Mouse (Mus musculus) limb, embryonic 13.5 days (tissue): ENCODE measurements at regions not wholly inside any gene's neighbourhood (a gene's known extent, or its start where the extent isn't known, plus 50 kb on each side); places are given as distances from the start of the nearest gene placed in this dataset.

Experiments
- ATAC-seq: fragments of 200-750 bp; cut with Nextera tagmentation; 2 replicates; pipeline ENCODE4 v1.8.0; 2017; ENCODE audit warnings: low read depth, moderate number of reproducible peaks, moderate TSS enrichment; ENCODE audit not compliant: low FRiP score
- H3K27ac ChIP-seq: fragments of 300-500 bp; sonication (generic); 2 replicates; pipeline ENCODE4 v1.5.1; 2015; ENCODE audit warnings: inconsistent platforms, mild to moderate bottlenecking, moderate library complexity
- H3K27me3 ChIP-seq: fragments of 300-500 bp; sonication (generic); 2 replicates; pipeline ENCODE4 v1.6.1; 2015; ENCODE audit warnings: mild to moderate bottlenecking, inconsistent platforms
- H3K36me3 ChIP-seq: fragments of 300-500 bp; sonication (generic); 2 replicates; pipeline ENCODE4 v1.6.1; 2015; ENCODE audit warnings: inconsistent platforms, mild to moderate bottlenecking, moderate library complexity
- H3K4me1 ChIP-seq: fragments of 300-500 bp; sonication (generic); 2 replicates; pipeline ENCODE4 v1.6.1; 2015; ENCODE audit warnings: inconsistent platforms
- H3K4me2 ChIP-seq: fragments of 300-500 bp; sonication (generic); replicated peaks from 2 replicates; pipeline ENCODE4 v1.6.1; 2015; ENCODE audit warnings: inconsistent platforms, mild to moderate bottlenecking, moderate library complexity
- H3K4me3 ChIP-seq: fragments of 300-500 bp; sonication (generic); 2 replicates; pipeline ENCODE4 v1.5.1; 2015; ENCODE audit warnings: moderate library complexity, mild to moderate bottlenecking, inconsistent platforms
- H3K9ac ChIP-seq: fragments of 300-500 bp; sonication (generic); 2 replicates; pipeline ENCODE4 v1.6.1; 2015; ENCODE audit warnings: mild to moderate bottlenecking, inconsistent platforms
- H3K9me3 ChIP-seq: fragments of 300-500 bp; sonication (generic); 2 replicates; pipeline ENCODE4 v1.6.1; 2016; ENCODE audit warnings: inconsistent platforms
- WGBS: fragments of 180-500 bp; shearing (Covaris S2); methylation state at CpG from one replicate; pipeline ENCODE4 v1.1.7; 2015; 5-methylcytosine and 5-hydroxymethylcytosine counted together

DNA sequence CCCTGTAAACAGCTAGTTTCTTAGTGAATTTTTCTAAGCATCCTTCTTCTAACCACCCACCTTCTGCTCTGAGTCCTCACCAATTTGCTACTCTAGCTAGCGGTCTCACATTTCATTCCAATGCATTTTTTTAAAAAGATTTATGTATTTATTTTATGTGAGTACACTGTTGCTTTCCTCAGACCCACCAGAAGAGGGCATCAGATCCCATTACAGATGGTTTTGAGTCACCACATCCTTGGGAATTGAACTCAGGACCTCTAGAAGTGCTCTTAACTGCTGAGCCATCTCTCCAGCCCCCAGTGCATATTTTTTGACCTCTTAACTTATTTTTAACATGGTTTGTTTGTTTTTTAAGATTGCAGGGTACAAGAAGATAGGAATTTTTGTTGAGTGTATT is 611.7 kb downstream of the Dach1 start:
- Histone ChIP-seq H3K4me3 (no peak overlapping the region), H3K36me3 (no peaks in the 10 kb centered on the region), H3K27ac (no peak overlapping the region), H3K27me3 (no peaks in the 10 kb centered on the region), H3K4me2 (no peak overlapping the region), H3K9ac (no peak overlapping the region), H3K4me1 (no peaks in the 10 kb centered on the region), H3K9me3 (no peaks in the 10 kb centered on the region)
- no peak for ATAC-seq
- WGBS = 67% methylated on average over 1 of the region's 1 CpGs

DNA sequence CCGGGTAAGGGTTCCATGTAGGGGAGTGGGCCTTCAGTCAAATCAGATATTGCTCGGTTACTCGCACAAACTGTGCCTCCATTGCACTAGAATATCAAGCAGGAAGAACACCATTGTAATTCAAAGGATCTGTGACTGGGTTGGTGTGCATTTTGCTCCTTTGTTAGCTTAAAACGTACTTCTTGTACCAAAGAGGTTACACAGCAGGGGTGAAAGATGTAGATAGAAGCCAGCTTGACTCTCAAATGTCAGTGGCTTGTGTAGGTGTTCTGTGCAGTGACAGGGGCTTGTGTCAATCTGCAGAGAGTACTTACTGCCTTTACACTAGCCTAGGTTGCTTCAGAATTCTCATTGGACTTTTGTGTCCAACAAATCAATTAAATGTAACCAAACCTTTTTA is 623.3 kb downstream of the Dach1 start:
- H3K4me1 ChIP-seq = no peaks in the 10 kb centered on the region
- WGBS = 90% methylated on average over 4 of the region's 4 CpGs
- H3K27me3 ChIP-seq = no peaks in the 10 kb centered on the region
- ATAC-seq = no peak
- H3K27ac ChIP-seq = no peak overlapping the region
- H3K4me2 ChIP-seq = no peak overlapping the region
- H3K4me3 ChIP-seq = no peak overlapping the region
- H3K36me3 ChIP-seq = no peaks in the 10 kb centered on the region
- no peaks in the 10 kb centered on the region for H3K9me3 ChIP-seq
- H3K9ac ChIP-seq = no peak overlapping the region

DNA sequence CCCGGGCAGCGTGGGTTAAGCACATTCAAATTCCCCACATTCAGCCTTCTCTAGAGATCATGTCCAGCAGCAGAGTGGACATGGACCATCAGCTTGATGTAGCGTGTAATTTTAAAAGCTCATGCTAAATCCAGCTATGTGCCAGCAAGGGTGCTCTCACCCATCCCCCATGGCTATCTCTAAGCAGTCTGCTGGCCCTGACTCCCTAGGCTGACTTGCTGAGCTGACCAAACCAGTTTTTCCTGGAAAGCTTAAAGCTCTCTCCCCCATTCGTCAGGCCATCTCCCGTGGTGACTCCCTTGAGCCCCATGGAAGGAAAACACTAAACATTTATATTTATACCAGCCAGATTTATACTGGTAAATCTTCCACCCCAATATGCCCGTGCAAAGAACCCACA is 625.3 kb downstream of the Dach1 start:
- H3K27ac ChIP-seq = no peak overlapping the region
- no peak for ATAC-seq
- no peaks in the 10 kb centered on the region for H3K9me3 ChIP-seq
- H3K27me3 ChIP-seq = no peaks in the 10 kb centered on the region
- H3K4me1 ChIP-seq = no peaks in the 10 kb centered on the region
- 68% methylated on average over 6 of the region's 6 CpGs for WGBS
- no peak overlapping the region for H3K4me3 ChIP-seq
- H3K4me2 ChIP-seq = no peak overlapping the region
- H3K36me3 ChIP-seq = no peaks in the 10 kb centered on the region
- no peak overlapping the region for H3K9ac ChIP-seq

GRCm38 (mm10) chr14:97537012-97537411 is 632.6 kb downstream of the Dach1 start:
- ATAC-seq = no peak

DNA sequence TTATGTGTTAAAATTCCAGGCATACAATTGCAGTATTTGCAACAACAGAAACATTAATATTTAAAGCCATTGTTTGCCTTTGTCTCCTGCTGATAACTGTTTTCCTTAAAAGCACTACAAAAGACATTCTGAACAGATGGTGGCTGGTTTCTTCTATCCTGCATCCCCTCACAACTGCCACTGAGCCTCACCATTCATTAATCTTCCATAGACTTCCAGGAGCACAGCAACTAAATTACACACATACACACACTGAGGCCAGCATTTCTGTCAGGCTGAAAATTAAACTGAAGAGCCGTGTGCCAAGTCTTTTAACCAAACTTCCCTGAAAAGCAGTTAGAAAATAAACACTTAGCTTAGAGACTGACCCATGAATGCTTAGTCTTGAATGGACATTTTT is 658.2 kb downstream of the Dach1 start:
- Histone ChIP-seq H3K36me3 (no peaks in the 10 kb centered on the region), H3K4me3 (no peak overlapping the region), H3K4me2 (no peak overlapping the region), H3K9ac (no peak overlapping the region), H3K9me3 (no peaks in the 10 kb centered on the region; the same call in 1 of the 2 replicates), H3K27ac (no peak overlapping the region), H3K4me1 (no peaks in the 10 kb centered on the region), H3K27me3 (no peaks in the 10 kb centered on the region)
- ATAC-seq = no peak
- 12% methylated on average over 1 of the region's 1 CpGs for WGBS

More at GRCm38 (mm10) chr14:97537012-97537411, 632.6 kb downstream of the Dach1 start:
- Histone ChIP-seq H3K4me2 (no peak overlapping the region), H3K4me3 (no peak overlapping the region), H3K27ac (no peak overlapping the region), H3K9ac (no peak overlapping the region), H3K4me1 (no peaks in the 10 kb centered on the region), H3K36me3 (no peaks in the 10 kb centered on the region), H3K27me3 (no peaks in the 10 kb centered on the region), H3K9me3 (no peaks in the 10 kb centered on the region)
- WGBS = 78% methylated on average over 5 of the region's 5 CpGs

- H3K4me2 ChIP-seq = no peak overlapping the region
- no peak overlapping the region for H3K27ac ChIP-seq
- no peak overlapping the region for H3K4me3 ChIP-seq
- no peaks in the 10 kb centered on the region for H3K36me3 ChIP-seq
- no peaks in the 10 kb centered on the region for H3K4me1 ChIP-seq
- 82% methylated on average over 10 of the region's 10 CpGs for WGBS
- no peaks in the 10 kb centered on the region for H3K27me3 ChIP-seq
- no peaks in the 10 kb centered on the region for H3K9me3 ChIP-seq
- ATAC-seq = no peak
- no peak overlapping the region for H3K9ac ChIP-seq
Measured at GRCm38 (mm10) chr14:97489427-97490347, 679.9 kb downstream of the Dach1 start.

- H3K4me2 ChIP-seq = no peak overlapping the region
- no peaks in the 10 kb centered on the region for H3K4me1 ChIP-seq
- H3K9ac ChIP-seq = no peak overlapping the region
- no peak overlapping the region for H3K27ac ChIP-seq
- ATAC-seq = no peak
- no peaks in the 10 kb centered on the region for H3K36me3 ChIP-seq
- 51% methylated on average over 5 of the region's 5 CpGs for WGBS
- H3K9me3 ChIP-seq = no peaks in the 10 kb centered on the region
- H3K4me3 ChIP-seq = no peak overlapping the region
- no peaks in the 10 kb centered on the region for H3K27me3 ChIP-seq
Measured at GRCm38 (mm10) chr14:97478236-97478635, 691.3 kb downstream of the Dach1 start.

DNA sequence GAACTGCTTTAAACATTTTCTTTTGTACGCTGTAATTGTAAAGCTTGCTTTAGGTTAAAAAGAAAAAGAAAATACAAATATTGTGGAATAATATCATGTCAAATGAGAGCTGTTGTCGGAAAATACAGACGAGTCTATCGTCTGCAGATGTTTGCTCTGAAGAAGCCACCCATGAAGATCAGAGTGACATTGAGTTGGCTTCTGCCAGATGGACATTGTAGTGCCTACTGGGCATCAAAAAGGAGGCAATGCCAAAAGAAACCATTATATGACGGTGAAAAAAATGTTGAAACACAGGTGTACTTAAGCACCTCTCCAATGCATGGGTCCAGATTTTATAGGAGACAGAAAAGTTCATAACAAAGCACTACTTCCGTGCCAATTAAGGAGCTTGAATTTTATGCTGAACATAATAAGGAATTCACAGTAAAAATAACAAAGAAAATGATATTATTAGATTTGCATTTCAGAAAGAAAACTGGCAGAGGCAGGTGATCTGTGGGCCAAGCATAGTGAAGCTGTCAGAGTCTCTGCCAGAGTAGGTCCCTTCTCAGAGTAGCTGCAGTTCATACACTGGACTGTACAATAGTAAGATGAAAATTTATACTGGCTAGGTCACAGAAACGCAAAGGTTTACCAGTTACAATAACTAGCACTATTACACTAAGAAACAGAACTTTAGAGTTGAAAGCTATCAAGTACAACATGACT is 718.9 kb downstream of the Dach1 start:
- no peak for ATAC-seq
- Histone ChIP-seq H3K36me3 (no peaks in the 10 kb centered on the region), H3K9me3 (no peaks in the 10 kb centered on the region), H3K4me2 (no peak overlapping the region), H3K27me3 (no peaks in the 10 kb centered on the region), H3K4me1 (no peaks in the 10 kb centered on the region), H3K27ac (no peak overlapping the region), H3K9ac (no peak overlapping the region), H3K4me3 (no peak overlapping the region)
- WGBS = 81% methylated on average over 7 of the region's 7 CpGs

GRCm38 (mm10) chr14:97448617-97449016 is 720.9 kb downstream of the Dach1 start:
- Histone ChIP-seq H3K27me3 (no peaks in the 10 kb centered on the region), H3K4me3 (no peak overlapping the region), H3K9me3 (no peaks in the 10 kb centered on the region), H3K4me1 (no peaks in the 10 kb centered on the region), H3K9ac (no peak overlapping the region), H3K36me3 (no peaks in the 10 kb centered on the region), H3K27ac (no peak overlapping the region), H3K4me2 (no peak overlapping the region)
- WGBS = 74% methylated on average over 2 of the region's 2 CpGs
- ATAC-seq = no peak

DNA sequence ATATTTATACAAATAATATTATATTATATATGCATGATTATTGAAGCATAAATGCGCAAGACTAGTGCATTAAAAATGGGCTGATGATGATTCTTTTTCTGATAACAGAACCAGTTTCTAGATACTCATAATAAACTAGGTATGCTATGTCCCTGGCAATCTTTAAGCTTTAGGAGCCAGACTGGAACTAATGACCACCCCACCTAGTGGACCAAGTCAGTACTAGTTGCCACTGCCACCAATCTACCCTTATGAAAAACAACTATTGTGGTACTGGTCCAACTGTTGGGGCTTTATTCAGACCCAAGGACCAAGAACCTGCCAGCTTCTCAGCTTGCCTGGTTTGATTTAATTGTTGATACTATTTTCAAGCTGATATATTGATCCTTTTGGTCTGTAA is 722.8 kb downstream of the Dach1 start:
- no peak overlapping the region for H3K4me2 ChIP-seq
- WGBS = 93% methylated on average over 1 of the region's 1 CpGs
- no peak overlapping the region for H3K4me3 ChIP-seq
- no peaks in the 10 kb centered on the region for H3K9me3 ChIP-seq
- no peak overlapping the region for H3K27ac ChIP-seq
- H3K4me1 ChIP-seq = no peaks in the 10 kb centered on the region
- ATAC-seq = no peak
- H3K27me3 ChIP-seq = no peaks in the 10 kb centered on the region
- no peaks in the 10 kb centered on the region for H3K36me3 ChIP-seq
- no peak overlapping the region for H3K9ac ChIP-seq

- ATAC-seq = no peak
- no peaks in the 10 kb centered on the region for H3K36me3 ChIP-seq
- 57% methylated on average over 6 of the region's 6 CpGs for WGBS
Measured at GRCm38 (mm10) chr14:97440326-97440725, 729.2 kb downstream of the Dach1 start.

GRCm38 (mm10) chr14:97435453-97436233 is 733.9 kb downstream of the Dach1 start:
- Histone ChIP-seq H3K27me3 (no peaks in the 10 kb centered on the region), H3K9ac (no peak overlapping the region), H3K36me3 (no peaks in the 10 kb centered on the region), H3K9me3 (no peaks in the 10 kb centered on the region), H3K4me2 (no peak overlapping the region), H3K4me1 (no peaks in the 10 kb centered on the region; the same call in 1 of the 2 replicates), H3K4me3 (no peak overlapping the region), H3K27ac (no peak overlapping the region)
- 29% methylated on average over 4 of the region's 4 CpGs for WGBS
- no peak for ATAC-seq

More at GRCm38 (mm10) chr14:97440326-97440725, 729.2 kb downstream of the Dach1 start:
- Histone ChIP-seq H3K27ac (no peak overlapping the region), H3K27me3 (no peaks in the 10 kb centered on the region), H3K4me3 (no peak overlapping the region), H3K4me1 (no peaks in the 10 kb centered on the region; the same call in 1 of the 2 replicates), H3K9me3 (no peaks in the 10 kb centered on the region), H3K9ac (no peak overlapping the region), H3K4me2 (no peak overlapping the region)
